Mouse (Mus musculus) gastrocnemius, postnatal 10 days (tissue): ENCODE measurements around the gene Arl13b. TPM values are rescaled to one million over a fixed set of nuclear protein-coding genes. Genes with fewer than 3 reads are reported as not detected.

Experiments used
- microRNA-seq, 2 experiments: library from miRNA; unstranded; fragments of <30 nt; microRNA quantifications; one replicate each; pipeline ENCODE4 v1.2.0; 2021
- total RNA-seq, 2 experiments: library from RNA; stranded (reverse); gene quantifications; 2 replicates each; pipeline ENCODE4 v1.2.3; 2021

The Arl13b gene
- total RNA-seq, 2 experiments from 2014 or later: 7.1 to 7.5 TPM

Small RNA genes within 50 kb of the gene (microRNA-seq; reads per million reads assigned to microRNA genes)
- 0 reads per million in 2 experiments for gene Gm25986

Other genes with a start within 250 kb of the Arl13b start
- gene Nsun3, start 60.2 kb downstream of the Arl13b start, total RNA-seq: 10 to 100 TPM in 1 of 2 experiments, 1 to 10 TPM in 1; 7.2 to 10.2 TPM
- not detected for gene Stx19, start 32.4 kb downstream of the Arl13b start, total RNA-seq
- 10 to 100 TPM; 18.2 to 22.7 TPM for gene Pros1, start 7.3 kb upstream of the Arl13b start, total RNA-seq